Mouse (Mus musculus) spleen, postnatal 4 days (tissue): ENCODE measurements around the gene Sgsm1.
"Not testable (repeated sequence)": the region's sequence is repeated elsewhere in the genome, so short reads cannot be mapped to it uniquely, and the experiment has no call there.

Experiments
- DNase-seq, 2 experiments: peaks; one replicate each; pipeline ENCODE4 v3.0.0; 2022; ENCODE audit warnings: low spot score in 2 of 2

The Sgsm1 gene

GRCm38 (mm10) chr5:113310377-113311003 lies at the start of gene Sgsm1:
TSS of gene Sgsm1 (minus strand) at chr5:113310786.
- DNase-seq = peak; percentile 27 to 70

GRCm38 (mm10) chr5:113358833-113359232 lies 48.2 kb upstream of the Sgsm1 start:
- DNase-seq = no peak

GRCm38 (mm10) chr5:113357656-113358055 lies 47.1 kb upstream of the Sgsm1 start:
- DNase-seq = no peak

- no peak for DNase-seq
Measured at GRCm38 (mm10) chr5:113357186-113357585, 46.6 kb upstream of the Sgsm1 start, which contains the start of gene Aym1. TSS of gene Aym1 (plus strand) at chr5:113357294.

- DNase-seq = no peak
Measured at GRCm38 (mm10) chr5:113354311-113354710, 43.7 kb upstream of the Sgsm1 start.

GRCm38 (mm10) chr5:113352636-113353035 lies 42.0 kb upstream of the Sgsm1 start:
- no peak for DNase-seq

GRCm38 (mm10) chr5:113351768-113352167 lies 41.2 kb upstream of the Sgsm1 start:
- no peak for DNase-seq

- no peak for DNase-seq
Measured at GRCm38 (mm10) chr5:113349810-113350209, 39.2 kb upstream of the Sgsm1 start.

- no peak for DNase-seq
Measured at GRCm38 (mm10) chr5:113349226-113349625, 38.6 kb upstream of the Sgsm1 start.

GRCm38 (mm10) chr5:113348597-113348996 lies 38.0 kb upstream of the Sgsm1 start:
- no peak for DNase-seq

- DNase-seq = no peak
Measured at GRCm38 (mm10) chr5:113347593-113347992, 37.0 kb upstream of the Sgsm1 start.

GRCm38 (mm10) chr5:113346651-113347050 lies 36.1 kb upstream of the Sgsm1 start:
- not testable (repeated sequence) for DNase-seq

GRCm38 (mm10) chr5:113345781-113346180 lies 35.2 kb upstream of the Sgsm1 start:
- no peak for DNase-seq

GRCm38 (mm10) chr5:113344635-113345386 lies 34.2 kb upstream of the Sgsm1 start:
- no peak for DNase-seq

- DNase-seq = no peak
Measured at GRCm38 (mm10) chr5:113336281-113336680, 25.7 kb upstream of the Sgsm1 start.

GRCm38 (mm10) chr5:113335732-113336131 lies 25.1 kb upstream of the Sgsm1 start:
- DNase-seq = no peak

GRCm38 (mm10) chr5:113334621-113335530 lies 24.3 kb upstream of the Sgsm1 start:
- no peak for DNase-seq

- no peak for DNase-seq
Measured at GRCm38 (mm10) chr5:113332899-113333298, 22.3 kb upstream of the Sgsm1 start.

- DNase-seq = peak in 1 of 2 experiments; percentile 23
Measured at GRCm38 (mm10) chr5:113332239-113332638, 21.7 kb upstream of the Sgsm1 start.

GRCm38 (mm10) chr5:113330202-113330601 lies 19.6 kb upstream of the Sgsm1 start:
- DNase-seq = no peak

- DNase-seq = no peak
Measured at GRCm38 (mm10) chr5:113329463-113329862, 18.9 kb upstream of the Sgsm1 start.
